Mouse (Mus musculus) large intestine, adult 2 months (tissue): Measurements from ENCODE around the gene Kif3b. TPM values are rescaled to one million over a fixed set of nuclear protein-coding genes. Genes with fewer than 3 reads are reported as not detected.
"Not testable (repeated sequence)": the region's sequence is repeated elsewhere in the genome, so short reads cannot be mapped to it uniquely, and the experiment has no call there.

Experiments used
- DNase-seq: peaks from one replicate; pipeline ENCODE4 v3.0.0-alpha.2; 2012; ENCODE audit warnings: low read depth, low spot score
- WGBS: fragments of 180-500 bp; shearing (Covaris S2); methylation state at CpG from one replicate; pipeline ENCODE4 v1.1.7; 2018; 5-methylcytosine and 5-hydroxymethylcytosine counted together
- polyA plus RNA-seq: library from polyadenylated mRNA; depleted of rRNA; stranded (reverse); fragments of >200 nt; gene quantifications from 2 replicates; pipeline ENCODE4 v1.2.3, GENCODE M21; 2012

The Kif3b gene
- polyA plus RNA-seq, 1 experiment, result 7.1 TPM

- WGBS, result 52% methylated on average over 6 of the region's 6 CpGs
These were observed 51.0 kb downstream of the Kif3b start for GRCm38 (mm10) chr2:153342166-153342565.

GRCm38 (mm10) chr2:153342602-153343001 is 51.4 kb downstream of the Kif3b start:
- 10% methylated on average over 3 of the region's 3 CpGs for WGBS
- DNase-seq, result peak; percentile 76

More at GRCm38 (mm10) chr2:153342166-153342565, 51.0 kb downstream of the Kif3b start:
- DNase-seq, result no peak

GRCm38 (mm10) chr2:153343191-153343590 is 52.0 kb downstream of the Kif3b start:
- DNase-seq, result peak; percentile 64

GRCm38 (mm10) chr2:153345071-153345453 is 53.8 kb downstream of the Kif3b start:
- no peak for DNase-seq
- WGBS, result 3% methylated on average over 11 of the region's 11 CpGs

GRCm38 (mm10) chr2:153345454-153346220 is 54.4 kb downstream of the Kif3b start, which contains the start of gene Asxl1:
Gene Asxl1 (plus strand): TSS chr2:153345829.
- WGBS, result under 1% methylated on average over 79 of the region's 79 CpGs
- DNase-seq, result peak; percentile 95

- DNase-seq, result no peak
- WGBS, result 2% methylated on average over 67 of the region's 76 CpGs
These were observed 55.3 kb downstream of the Kif3b start for GRCm38 (mm10) chr2:153346221-153347182.

GRCm38 (mm10) chr2:153347183-153347781 is 56.1 kb downstream of the Kif3b start:
- WGBS, result under 1% methylated on average over 9 of the region's 9 CpGs
- DNase-seq, result no peak

GRCm38 (mm10) chr2:153348100-153348831 is 57.1 kb downstream of the Kif3b start:
- 35% methylated on average over 6 of the region's 6 CpGs for whole genome bisulfite sequencing
- no peak for DNase-seq

GRCm38 (mm10) chr2:153350552-153351181 is 59.5 kb downstream of the Kif3b start:
- DNase-seq, result no peak
- 5% methylated on average over 6 of the region's 6 CpGs for WGBS

GRCm38 (mm10) chr2:153354648-153355047 is 63.4 kb downstream of the Kif3b start:
- DNase-seq, result no peak
- 78% methylated on average over 2 of the region's 2 CpGs for WGBS

- no peak for DNase-seq
- 91% methylated on average over 4 of the region's 4 CpGs for WGBS
These were observed 65.6 kb downstream of the Kif3b start for GRCm38 (mm10) chr2:153356784-153357183.

GRCm38 (mm10) chr2:153361101-153361710 is 70.0 kb downstream of the Kif3b start:
- no peak for DNase-seq
- WGBS, result 95% methylated on average over 1 of the region's 1 CpGs

GRCm38 (mm10) chr2:153364531-153364930 is 73.3 kb downstream of the Kif3b start:
- WGBS, result 87% methylated on average over 14 of the region's 14 CpGs
- DNase-seq, result not testable (repeated sequence)

GRCm38 (mm10) chr2:153370871-153371270 is 79.7 kb downstream of the Kif3b start:
- no peak for DNase-seq

GRCm38 (mm10) chr2:153375380-153375779 is 84.2 kb downstream of the Kif3b start:
- no peak for DNase-seq
- WGBS, result 85% methylated on average over 2 of the region's 2 CpGs

GRCm38 (mm10) chr2:153380479-153380878 is 89.3 kb downstream of the Kif3b start:
- DNase-seq, result no peak
- WGBS, result 47% methylated on average over 1 of the region's 1 CpGs
